22 mouse cellular contexts compared by ENCODE assay signal in genomic region chr7:45047491-45047890, GRCm38 (mm10). TPM values are rescaled to one million over a fixed set of nuclear protein-coding genes. Genes with fewer than 3 reads are reported as not detected.
DNase-seq lines count a peak whose midpoint lies in the region; ATAC-seq and TF ChIP-seq lines count a peak whose summit lies in the region.
"Had no signal": no experiment of that assay in that cellular context is flagged by ENCODE, and none has a peak within 500 bp of the region (broad histone marks: within the 10 kb centered on the region; RNA-seq: fewer than 3 reads in every experiment).

No protein-coding gene starts in this region.

- WGBS in embryonic facial prominence, embryonic 10.5 days, result 97% methylated on average over 14 of the region's 14 CpGs
- WGBS in stomach, postnatal 0 days, result 96% methylated on average over 14 of the region's 14 CpGs
- WGBS in lung, adult 2 months, result 96% methylated on average over 14 of the region's 14 CpGs
- 96% methylated on average over 14 of the region's 14 CpGs for WGBS in hindbrain, embryonic 16.5 days

- H3K36me3 ChIP-seq in embryonic facial prominence, embryonic 10.5 days (replicated peaks), result peaks cover 89% of the 10 kb centered on the region
- H3K36me3 ChIP-seq in stomach, postnatal 0 days (ENCODE audit: control insufficient read depth, insufficient read depth, low read length), result peaks cover 38% of the 10 kb centered on the region
- peaks cover 70% of the 10 kb centered on the region for H3K36me3 ChIP-seq in hindbrain, embryonic 16.5 days (ENCODE audit: control insufficient read depth, insufficient read depth, low read length)

- no peak for TF ChIP-seq POLR2A in lung, adult 2 months (IDR thresholded peaks at IDR 0.05; ENCODE audit: borderline replicate concordance, extremely low read depth, low read depth, low read length)

- H3K9ac ChIP-seq in stomach, postnatal 0 days (ENCODE audit: low read length), result no peak overlapping the region
- no peak overlapping the region for H3K9ac ChIP-seq in hindbrain, embryonic 16.5 days (ENCODE audit: low read depth, low read length)
- H3K9ac ChIP-seq: embryonic facial prominence, embryonic 12.5 days; forebrain, embryonic 12.5 days; forebrain, postnatal 0 days had no signal

- peak; percentile 37 for DNase-seq in cerebellum, adult 9-11 months
- DNase-seq in cerebellum, adult 11 months, result no peak
- peak; percentile 92 for DNase-seq in heart, adult 11 months
- DNase-seq in heart, adult 18-20 months, result no peak
- no peak for DNase-seq in embryonic facial prominence, embryonic 10.5 days (ENCODE audit: low spot score)
- DNase-seq in stomach, postnatal 0 days (ENCODE audit: low spot score), result peak; percentile 13
- DNase-seq in lung, adult 2 months, result no peak
- DNase-seq: adrenal gland, adult 8-10 months; adrenal gland, postnatal 14 days; adrenal gland, postnatal 36 days; B cell, adult 2 months; cerebellum, adult 8-10 months; forebrain, postnatal 0 days had no signal

- ATAC-seq in stomach, postnatal 0 days (ENCODE audit: low FRiP score, low TSS enrichment), result no peak
- ATAC-seq in hindbrain, embryonic 16.5 days, result no peak
- ATAC-seq: activated CD4-positive, CD25-positive, alpha-beta regulatory T cell, adult 4 months; CD4-positive, CD25-positive, alpha-beta regulatory T cell, adult 4 months; forebrain, embryonic 14.5 days; forebrain, postnatal 0 days; Patski had no signal

- no peak overlapping the region for H3K27ac ChIP-seq in embryonic facial prominence, embryonic 10.5 days (replicated peaks)
- H3K27ac ChIP-seq in stomach, postnatal 0 days (replicated peaks), result no peak overlapping the region
- no peak overlapping the region for H3K27ac ChIP-seq in hindbrain, embryonic 16.5 days (ENCODE audit: low read depth, low read length)
- H3K27ac ChIP-seq: embryonic facial prominence, embryonic 12.5 days; forebrain, embryonic 12.5 days had no signal

- TF ChIP-seq EP300 in stomach, postnatal 0 days (optimal IDR thresholded peaks at IDR 0.05), result no peak

- H3K4me3 ChIP-seq in embryonic facial prominence, embryonic 10.5 days, result peak overlapping the region; percentile 23; the same call in 1 of the 2 replicates
- no peak overlapping the region for H3K4me3 ChIP-seq in stomach, postnatal 0 days (ENCODE audit: low read depth, low read length)
- no peak overlapping the region for H3K4me3 ChIP-seq in lung, adult 2 months (replicated peaks; ENCODE audit: extremely low read depth, low read depth, low read length)
- no peak overlapping the region for H3K4me3 ChIP-seq in hindbrain, embryonic 16.5 days (ENCODE audit: low read length)
- H3K4me3 ChIP-seq: embryonic facial prominence, embryonic 12.5 days; forebrain, embryonic 12.5 days had no signal

- peaks cover 42% of the 10 kb centered on the region for H3K4me1 ChIP-seq in embryonic facial prominence, embryonic 10.5 days
- 0 out of 2 replicates have a peak, but pooled peaks cover 4% of the 10 kb centered on the region for H3K4me1 ChIP-seq in stomach, postnatal 0 days (replicated peaks; ENCODE audit: control insufficient read depth, insufficient read depth)
- H3K4me1 ChIP-seq in lung, adult 2 months (ENCODE audit: control insufficient read depth, insufficient read depth, low read length), result peaks cover 8% of the 10 kb centered on the region
- peaks cover 18% of the 10 kb centered on the region for H3K4me1 ChIP-seq in hindbrain, embryonic 16.5 days (ENCODE audit: control insufficient read depth, insufficient read depth, low read depth, low read length)

- H3K27me3 ChIP-seq in embryonic facial prominence, embryonic 10.5 days (replicated peaks; ENCODE audit: low read depth, poor library complexity, severe bottlenecking), result no peaks in the 10 kb centered on the region
- H3K27me3 ChIP-seq in stomach, postnatal 0 days (ENCODE audit: control insufficient read depth, insufficient read depth, low read length), result no peaks in the 10 kb centered on the region
- no peaks in the 10 kb centered on the region for H3K27me3 ChIP-seq in hindbrain, embryonic 16.5 days (replicated peaks; ENCODE audit: control insufficient read depth, insufficient read depth, low read length)
- H3K27me3 ChIP-seq: CH12.LX; embryonic facial prominence, embryonic 12.5 days; forebrain, embryonic 12.5 days; Patski had no signal

- TF ChIP-seq CTCF in stomach, postnatal 0 days (IDR thresholded peaks at IDR 0.05; ENCODE audit: low read depth), result no peak
- TF ChIP-seq CTCF in lung, adult 2 months (IDR thresholded peaks at IDR 0.05; ENCODE audit: insufficient read depth, low read length), result no peak

- H3K9me3 ChIP-seq in embryonic facial prominence, embryonic 10.5 days, result no peaks in the 10 kb centered on the region
- H3K9me3 ChIP-seq in stomach, postnatal 0 days (ENCODE audit: control insufficient read depth, low read length), result no peaks in the 10 kb centered on the region
- no peaks in the 10 kb centered on the region for H3K9me3 ChIP-seq in hindbrain, embryonic 16.5 days (ENCODE audit: control insufficient read depth, low read length)
- H3K9me3 ChIP-seq: embryonic facial prominence, embryonic 12.5 days; forebrain, embryonic 12.5 days; G1E had no signal

- no peak overlapping the region for H3K4me2 ChIP-seq in stomach, postnatal 0 days (replicated peaks; ENCODE audit: low read depth)
- no peak overlapping the region for H3K4me2 ChIP-seq in hindbrain, embryonic 16.5 days (ENCODE audit: low read length)
- H3K4me2 ChIP-seq: embryonic facial prominence, embryonic 12.5 days; forebrain, embryonic 12.5 days had no signal

RNA-seq across cellular contexts. Expression of gene Prr12, which starts 5.2 kb away (rescaled TPM):
- 10 to 100 TPM; 21.5 to 21.9 TPM for total RNA-seq in heart, adult 18-20 months (2021)
- 13.4 and 14.9 TPM in 2 replicates for polyA plus RNA-seq in embryonic facial prominence, embryonic 10.5 days (2016; fragmentation: Nextera tagmentation; extraction: Ambion mirVana)
- polyA plus RNA-seq in stomach, postnatal 0 days (2015; fragmentation: Nextera tagmentation; extraction: Ambion mirVana), result 3.4 and 3.8 TPM in 2 replicates
- 11.1 and 15.9 TPM in 2 replicates for polyA plus RNA-seq in lung, adult 2 months (2012; rRNA removed)
- 12.8 and 13.4 TPM in 2 replicates for polyA plus RNA-seq in hindbrain, embryonic 16.5 days (2015; fragmentation: Nextera tagmentation; extraction: Ambion mirVana)

RNA-seq across cellular contexts. Expression of gene Nosip, which starts 14.7 kb away (rescaled TPM):
- 10 to 100 TPM; 29.6 to 35.2 TPM for total RNA-seq in heart, adult 18-20 months (2021)
- 70.8 and 74.7 TPM in 2 replicates for polyA plus RNA-seq in embryonic facial prominence, embryonic 10.5 days (2016; fragmentation: Nextera tagmentation; extraction: Ambion mirVana)
- polyA plus RNA-seq in stomach, postnatal 0 days (2015; fragmentation: Nextera tagmentation; extraction: Ambion mirVana), result 43.0 and 44.1 TPM in 2 replicates
- polyA plus RNA-seq in lung, adult 2 months (2012; rRNA removed), result 86.5 and 102 TPM in 2 replicates
- 68.8 and 69.0 TPM in 2 replicates for polyA plus RNA-seq in hindbrain, embryonic 16.5 days (2015; fragmentation: Nextera tagmentation; extraction: Ambion mirVana)

RNA-seq across cellular contexts. Expression of gene Prrg2, which starts 15.0 kb away (rescaled TPM):
- 1 to 10 TPM; 7.8 TPM for total RNA-seq in heart, adult 18-20 months (2021)
- 23.3 and 24.4 TPM in 2 replicates for polyA plus RNA-seq in embryonic facial prominence, embryonic 10.5 days (2016; fragmentation: Nextera tagmentation; extraction: Ambion mirVana)
- 33.6 and 37.4 TPM in 2 replicates for polyA plus RNA-seq in stomach, postnatal 0 days (2015; fragmentation: Nextera tagmentation; extraction: Ambion mirVana)
- 82.5 and 90.6 TPM in 2 replicates for polyA plus RNA-seq in lung, adult 2 months (2012; rRNA removed)
- 15.7 and 16.7 TPM in 2 replicates for polyA plus RNA-seq in hindbrain, embryonic 16.5 days (2015; fragmentation: Nextera tagmentation; extraction: Ambion mirVana)

RNA-seq across cellular contexts. Expression of gene Rras, which starts 29.7 kb away (rescaled TPM):
- 10 to 100 TPM; 43.9 to 47.7 TPM for total RNA-seq in heart, adult 18-20 months (2021)
- polyA plus RNA-seq in embryonic facial prominence, embryonic 10.5 days (2016; fragmentation: Nextera tagmentation; extraction: Ambion mirVana), result 18.8 and 20.3 TPM in 2 replicates
- 81.5 and 87.2 TPM in 2 replicates for polyA plus RNA-seq in stomach, postnatal 0 days (2015; fragmentation: Nextera tagmentation; extraction: Ambion mirVana)
- polyA plus RNA-seq in lung, adult 2 months (2012; rRNA removed), result 233 and 237 TPM in 2 replicates
- 13.1 and 16.7 TPM in 2 replicates for polyA plus RNA-seq in hindbrain, embryonic 16.5 days (2015; fragmentation: Nextera tagmentation; extraction: Ambion mirVana)

RNA-seq across cellular contexts. Expression of gene Scaf1, which starts 31.3 kb away (rescaled TPM):
- 10 to 100 TPM; 45.1 to 46.0 TPM for total RNA-seq in heart, adult 18-20 months (2021)
- polyA plus RNA-seq in embryonic facial prominence, embryonic 10.5 days (2016; fragmentation: Nextera tagmentation; extraction: Ambion mirVana), result 46.2 and 47.9 TPM in 2 replicates
- 14.9 and 18.6 TPM in 2 replicates for polyA plus RNA-seq in stomach, postnatal 0 days (2015; fragmentation: Nextera tagmentation; extraction: Ambion mirVana)
- polyA plus RNA-seq in lung, adult 2 months (2012; rRNA removed), result 76.2 and 76.8 TPM in 2 replicates
- 38.6 and 47.1 TPM in 2 replicates for polyA plus RNA-seq in hindbrain, embryonic 16.5 days (2015; fragmentation: Nextera tagmentation; extraction: Ambion mirVana)

Comparison
In these comparisons a context has a peak if more than half of its experiments do, and no peak if none do; other contexts are left out.
1. DNase-seq: peak in cerebellum, adult 9-11 months (single experiment), heart, adult 11 months (single experiment) and stomach, postnatal 0 days (single experiment); none in cerebellum, adult 11 months (single experiment), heart, adult 18-20 months (0 of 2), embryonic facial prominence, embryonic 10.5 days (single experiment) and lung, adult 2 months (single experiment).